Mouse (Mus musculus) small intestine, adult 2 months (tissue): ENCODE measurements around the gene Zfp574. TPM values are rescaled to one million over a fixed set of nuclear protein-coding genes. Genes with fewer than 3 reads are reported as not detected.
"Not testable (repeated sequence)": the region's sequence is repeated elsewhere in the genome, so short reads cannot be mapped to it uniquely, and the experiment has no call there.

Experiments
- H3K27ac ChIP-seq: fragments of 200-500 bp; 2 replicates; pipeline ENCODE4 v1.5.1; 2012; ENCODE audit warnings: low read depth, low read length, control low read depth, inconsistent platforms; ENCODE audit not compliant: insufficient read depth
- H3K27me3 ChIP-seq: fragments of 200-500 bp; 2 replicates; pipeline ENCODE4 v1.6.1; 2012; ENCODE audit warnings: mild to moderate bottlenecking, moderate library complexity, low read length, inconsistent platforms; ENCODE audit not compliant: control insufficient read depth, insufficient read depth
- H3K36me3 ChIP-seq: fragments of 200-500 bp; 2 replicates; pipeline ENCODE4 v1.6.1; 2012; ENCODE audit warnings: mild to moderate bottlenecking, low read length, control low read depth, inconsistent platforms; ENCODE audit not compliant: control insufficient read depth, insufficient read depth
- H3K4me1 ChIP-seq: fragments of 200-500 bp; 2 replicates; pipeline ENCODE4 v1.6.1; 2012; ENCODE audit warnings: low read length, inconsistent platforms, mixed read lengths; ENCODE audit not compliant: control insufficient read depth, insufficient read depth, insufficient read length
- H3K4me3 ChIP-seq: fragments of 200-500 bp; 2 replicates; pipeline ENCODE4 v1.5.1; 2012; ENCODE audit warnings: low read depth, mild to moderate bottlenecking, control low read depth, inconsistent platforms, low read length, moderate library complexity
- CTCF ChIP-seq: fragments of 200-500 bp; IDR thresholded peaks from 2 replicates; pipeline ENCODE4 v1.5.1; 2012; ENCODE audit warnings: low read depth, mild to moderate bottlenecking, control low read depth, inconsistent platforms, low read length, moderate library complexity, mixed read lengths; ENCODE audit not compliant: insufficient replicate concordance, insufficient read length; ENCODE audit errors: extremely low read depth
- POLR2A ChIP-seq: fragments of 200-500 bp; IDR thresholded peaks from 2 replicates; pipeline ENCODE4 v1.6.1; 2012; ENCODE audit warnings: low read depth, mild to moderate bottlenecking, control low read depth, inconsistent platforms, low read length, moderate library complexity
- WGBS: fragments of 180-500 bp; shearing (Covaris S2); methylation state at CpG from one replicate; pipeline ENCODE4 v1.1.7; 2018; 5-methylcytosine and 5-hydroxymethylcytosine counted together
- polyA plus RNA-seq: library from polyadenylated mRNA; depleted of rRNA; stranded (reverse); fragments of >200 nt; gene quantifications from 2 replicates; pipeline ENCODE4 v1.2.3, GENCODE M21; 2012

The Zfp574 gene
- polyA plus RNA-seq, 1 experiment: 37.9 TPM

- TF ChIP-seq CTCF (no peak), POLR2A (no peak)
- Histone ChIP-seq H3K4me3 (no peak overlapping the region), H3K27me3 (no peaks in the 10 kb centered on the region), H3K4me1 (no peaks in the 10 kb centered on the region), H3K27ac (no peak overlapping the region), H3K36me3 (no peaks in the 10 kb centered on the region)
- WGBS: 93% methylated on average over 12 of the region's 12 CpGs
These were observed 30.4 kb upstream of the Zfp574 start for GRCm38 (mm10) chr7:25041921-25042320.

DNA sequence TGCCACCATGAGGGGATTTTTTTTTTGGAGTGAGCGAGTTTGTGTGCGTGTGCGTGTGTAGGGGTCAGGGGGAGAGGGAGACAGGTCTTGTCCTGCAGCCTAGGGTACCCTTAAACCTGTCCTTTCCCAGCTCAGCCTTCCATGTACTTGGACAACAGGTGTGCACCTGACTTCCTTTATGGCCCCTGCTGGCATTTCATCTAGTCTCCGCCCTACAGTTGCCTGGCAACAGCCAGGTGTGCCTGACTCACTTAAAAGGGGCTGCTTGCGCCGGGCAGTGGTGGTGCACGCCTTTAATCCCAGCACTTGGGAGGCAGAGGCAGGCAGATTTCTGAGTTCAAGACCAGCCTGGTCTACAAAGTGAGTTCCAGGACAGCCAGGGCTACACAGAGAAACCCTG lies 27.8 kb upstream of the Zfp574 start:
- H3K4me1 ChIP-seq, H3K27me3 ChIP-seq, H3K4me3 ChIP-seq, H3K36me3 ChIP-seq, H3K27ac ChIP-seq: not testable (repeated sequence)
- WGBS: 65% methylated on average over 7 of the region's 7 CpGs

GRCm38 (mm10) chr7:25047363-25047762 lies 25.0 kb upstream of the Zfp574 start:
- Histone ChIP-seq H3K27me3 (no peaks in the 10 kb centered on the region), H3K27ac (no peak overlapping the region), H3K36me3 (no peaks in the 10 kb centered on the region), H3K4me1 (no peaks in the 10 kb centered on the region), H3K4me3 (no peak overlapping the region)
- 81% methylated on average over 8 of the region's 8 CpGs for WGBS
- TF ChIP-seq POLR2A (no peak), CTCF (no peak)

- H3K4me1 ChIP-seq: no peaks in the 10 kb centered on the region
- TF ChIP-seq POLR2A (no peak), CTCF (no peak)
- H3K27me3 ChIP-seq: no peaks in the 10 kb centered on the region
- H3K36me3 ChIP-seq: no peaks in the 10 kb centered on the region
- 86% methylated on average over 16 of the region's 16 CpGs for WGBS
- H3K4me3 ChIP-seq: no peak overlapping the region
- no peak overlapping the region for H3K27ac ChIP-seq
These were observed 23.0 kb upstream of the Zfp574 start for GRCm38 (mm10) chr7:25049295-25049930.

GRCm38 (mm10) chr7:25052587-25052986 lies 19.8 kb upstream of the Zfp574 start:
- Histone ChIP-seq H3K4me3 (no peak overlapping the region), H3K36me3 (no peaks in the 10 kb centered on the region), H3K27ac (no peak overlapping the region), H3K4me1 (no peaks in the 10 kb centered on the region; the same call in 1 of the 2 replicates), H3K27me3 (no peaks in the 10 kb centered on the region)
- TF ChIP-seq CTCF (no peak), POLR2A (no peak)
- WGBS: 44% methylated on average over 3 of the region's 3 CpGs

DNA sequence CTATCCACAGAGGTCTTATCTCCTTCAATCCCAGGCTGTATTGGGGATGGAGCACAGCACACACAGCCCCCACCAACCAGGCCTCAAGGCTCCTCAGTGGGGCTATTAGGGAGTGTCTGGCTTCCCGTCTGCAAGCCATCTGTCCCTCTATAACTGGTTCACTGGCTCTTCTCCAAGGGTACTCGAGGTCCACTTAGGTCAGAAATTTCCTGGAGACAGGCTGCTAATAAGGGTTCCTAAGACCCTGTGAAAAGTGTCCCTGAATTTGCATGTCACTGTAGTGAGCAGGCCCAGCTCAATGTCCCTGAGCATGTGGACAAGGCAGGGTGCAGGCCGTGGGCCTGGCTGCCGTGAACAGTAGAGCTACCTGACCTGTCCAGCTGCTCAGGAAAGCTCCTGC lies 15.4 kb upstream of the Zfp574 start:
- Histone ChIP-seq H3K4me3 (no peak overlapping the region), H3K4me1 (no peaks in the 10 kb centered on the region; the same call in 1 of the 2 replicates), H3K36me3 (no peaks in the 10 kb centered on the region), H3K27me3 (no peaks in the 10 kb centered on the region), H3K27ac (no peak overlapping the region)
- TF ChIP-seq CTCF (no peak), POLR2A (no peak)
- 48% methylated on average over 4 of the region's 4 CpGs for WGBS

GRCm38 (mm10) chr7:25057888-25058287 lies 14.5 kb upstream of the Zfp574 start:
- Histone ChIP-seq H3K27me3 (no peaks in the 10 kb centered on the region), H3K36me3 (no peaks in the 10 kb centered on the region), H3K4me3 (no peak overlapping the region), H3K4me1 (no peaks in the 10 kb centered on the region; the same call in 1 of the 2 replicates), H3K27ac (no peak overlapping the region)
- TF ChIP-seq POLR2A (no peak), CTCF (no peak)
- 94% methylated on average over 5 of the region's 5 CpGs for WGBS

- WGBS: 83% methylated on average over 8 of the region's 8 CpGs
- Histone ChIP-seq H3K4me3 (no peak overlapping the region), H3K36me3 (no peaks in the 10 kb centered on the region), H3K27ac (no peak overlapping the region), H3K4me1 (no peaks in the 10 kb centered on the region; the same call in 1 of the 2 replicates), H3K27me3 (no peaks in the 10 kb centered on the region)
- TF ChIP-seq POLR2A (no peak), CTCF (no peak)
These were observed 14.0 kb upstream of the Zfp574 start for GRCm38 (mm10) chr7:25058394-25058793.
